Mouse (Mus musculus) kidney, embryonic 14.5 days (tissue): ENCODE results near the gene Letmd1. TPM values are rescaled to one million over a fixed set of nuclear protein-coding genes. Genes with fewer than 3 reads are reported as not detected.

Experiments
- ATAC-seq: fragments of 200-750 bp; cut with Nextera tagmentation; 2 replicates; pipeline ENCODE4 v1.8.0; 2017; ENCODE audit warnings: moderate number of reproducible peaks, mild to moderate bottlenecking, moderate TSS enrichment, moderate library complexity; ENCODE audit not compliant: low FRiP score, low TSS enrichment
- H3K27ac ChIP-seq: fragments of 300-500 bp; sonication (generic); 2 replicates; pipeline ENCODE4 v1.5.1; 2014; ENCODE audit warnings: low read depth, mild to moderate bottlenecking, low read length, moderate library complexity, mixed read lengths
- H3K27me3 ChIP-seq: fragments of 300-500 bp; sonication (generic); 2 replicates; pipeline ENCODE4 v1.6.1; 2014; ENCODE audit warnings: mild to moderate bottlenecking, low read length; ENCODE audit not compliant: control insufficient read depth, insufficient read depth
- H3K36me3 ChIP-seq: fragments of 300-500 bp; sonication (generic); 2 replicates; pipeline ENCODE4 v1.6.1; 2014; ENCODE audit warnings: low read length, mixed read lengths; ENCODE audit not compliant: control insufficient read depth, insufficient read depth
- H3K4me1 ChIP-seq: fragments of 300-500 bp; sonication (generic); 2 replicates; pipeline ENCODE4 v1.6.1; 2014; ENCODE audit warnings: low read length, mixed read lengths; ENCODE audit not compliant: control insufficient read depth, insufficient read depth
- H3K4me2 ChIP-seq: fragments of 300-500 bp; sonication (generic); replicated peaks from 2 replicates; pipeline ENCODE4 v1.6.1; 2014; ENCODE audit warnings: low read depth, mild to moderate bottlenecking, low read length
- H3K4me3 ChIP-seq: fragments of 300-500 bp; sonication (generic); 2 replicates; pipeline ENCODE4 v1.5.1; 2014; ENCODE audit warnings: mild to moderate bottlenecking, low read length
- H3K9ac ChIP-seq: fragments of 300-500 bp; sonication (generic); 2 replicates; pipeline ENCODE4 v1.6.1; 2014; ENCODE audit warnings: low read depth, mild to moderate bottlenecking, low read length, moderate library complexity
- H3K9me3 ChIP-seq: fragments of 300-500 bp; sonication (generic); 2 replicates; pipeline ENCODE4 v1.6.1; 2016; ENCODE audit warnings: low read length; ENCODE audit not compliant: control insufficient read depth
- WGBS: fragments of 180-500 bp; shearing (Covaris S2); extraction: QIAGEN DNeasy Blood & Tissue Kit; methylation state at CpG from one replicate; pipeline ENCODE4 v1.1.7; 2014; 5-methylcytosine and 5-hydroxymethylcytosine counted together
- polyA plus RNA-seq: library from polyadenylated mRNA; unstranded; fragments of >200 nt; fragmentation: Nextera tagmentation; extraction: Ambion mirVana; gene quantifications from 2 replicates; pipeline ENCODE4 v1.2.1, GENCODE M21; 2014

The Letmd1 gene
- polyA plus RNA-seq, 1 experiment from 2014 or later, result 25.4 TPM

DNA sequence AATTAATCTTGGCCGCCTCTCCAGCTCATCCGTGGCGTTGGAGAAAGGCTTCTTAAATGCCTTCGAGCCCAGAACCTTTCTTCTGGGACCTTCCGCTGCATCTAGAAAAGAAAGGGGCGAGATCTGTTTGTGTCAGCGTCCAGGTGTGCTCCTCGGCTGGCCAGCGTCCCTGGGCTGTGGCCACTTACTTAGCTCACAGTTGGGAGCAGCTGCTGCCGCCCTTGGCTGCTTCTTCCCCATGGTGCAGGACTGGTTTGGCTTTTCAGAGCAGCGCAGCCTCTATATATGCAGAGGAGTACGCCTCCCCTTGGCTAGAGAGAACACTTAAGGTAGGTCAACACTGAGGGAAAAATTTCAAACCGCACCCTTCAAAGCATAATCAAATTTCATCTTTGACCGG, 44.9 kb upstream of the Letmd1 start:
- Histone ChIP-seq H3K27me3 (0 out of 2 replicates have a peak, but pooled peaks cover 6% of the 10 kb centered on the region), H3K36me3 (no peaks in the 10 kb centered on the region), H3K4me2 (peak overlapping the region; percentile 96), H3K4me1 (peaks cover 37% of the 10 kb centered on the region; the same call in 1 of the 2 replicates), H3K9ac (peak overlapping the region; percentile 56; the same call in 1 of the 2 replicates), H3K9me3 (no peaks in the 10 kb centered on the region), H3K4me3 (peak overlapping the region; percentile 94), H3K27ac (peak overlapping the region; percentile 1; the same call in 1 of the 2 replicates)
- WGBS, result 4% methylated on average over 14 of the region's 14 CpGs
- ATAC-seq, result no peak

DNA sequence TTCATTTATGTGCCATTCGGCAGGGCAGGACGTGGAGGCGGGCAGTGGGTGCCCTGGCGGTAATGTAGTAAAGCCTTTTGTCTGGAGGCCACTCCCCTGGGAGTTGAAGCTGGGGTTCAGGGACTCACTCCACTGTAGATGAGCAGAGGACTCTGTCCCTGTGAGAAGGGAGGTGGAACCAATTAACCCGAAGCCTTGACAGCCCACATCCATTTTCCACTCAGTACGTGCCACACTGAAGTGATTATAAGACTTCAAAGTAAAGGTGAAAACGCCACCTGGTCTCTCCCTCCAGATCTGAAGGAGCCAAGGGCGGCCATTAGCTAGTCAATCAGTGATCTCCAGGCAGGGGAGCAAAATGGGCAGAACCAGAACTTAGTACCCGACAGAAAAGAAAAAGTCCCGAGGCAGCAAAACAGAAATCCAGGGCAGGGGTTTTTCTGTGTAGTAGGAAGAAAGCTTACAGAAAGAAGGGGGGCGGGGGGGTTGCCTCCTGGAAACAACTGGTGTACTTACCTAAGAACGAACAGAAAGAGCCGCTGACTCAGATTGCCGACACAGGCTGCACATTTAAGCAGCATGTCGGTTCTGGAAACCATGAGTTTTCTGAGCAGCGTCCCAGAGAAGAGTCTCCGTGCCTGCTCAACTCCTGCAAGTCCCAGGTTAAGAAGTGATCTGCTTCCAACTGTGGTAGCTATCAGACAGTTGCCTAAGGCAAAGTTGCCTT, 44.3 kb upstream of the Letmd1 start, which contains the start of gene Slc11a2:
Gene Slc11a2 (minus strand): TSS at position 677 of the 727 bp plus-strand sequence.
- Histone ChIP-seq H3K36me3 (no peaks in the 10 kb centered on the region), H3K4me2 (peak within 1 kb of the TSS; percentile 96), H3K27me3 (0 out of 2 replicates have a peak, but pooled peaks cover 6% of the 10 kb centered on the region), H3K27ac (peak within 1 kb of the TSS; percentile 1; the same call in 1 of the 2 replicates), H3K9me3 (no peaks in the 10 kb centered on the region), H3K9ac (peak within 1 kb of the TSS; percentile 56; the same call in 1 of the 2 replicates), H3K4me3 (peak within 1 kb of the TSS; percentile 94), H3K4me1 (peaks cover 32% of the 10 kb centered on the region; the same call in 1 of the 2 replicates)
- no peak for ATAC-seq
- WGBS, result 17% methylated on average over 17 of the region's 17 CpGs

DNA sequence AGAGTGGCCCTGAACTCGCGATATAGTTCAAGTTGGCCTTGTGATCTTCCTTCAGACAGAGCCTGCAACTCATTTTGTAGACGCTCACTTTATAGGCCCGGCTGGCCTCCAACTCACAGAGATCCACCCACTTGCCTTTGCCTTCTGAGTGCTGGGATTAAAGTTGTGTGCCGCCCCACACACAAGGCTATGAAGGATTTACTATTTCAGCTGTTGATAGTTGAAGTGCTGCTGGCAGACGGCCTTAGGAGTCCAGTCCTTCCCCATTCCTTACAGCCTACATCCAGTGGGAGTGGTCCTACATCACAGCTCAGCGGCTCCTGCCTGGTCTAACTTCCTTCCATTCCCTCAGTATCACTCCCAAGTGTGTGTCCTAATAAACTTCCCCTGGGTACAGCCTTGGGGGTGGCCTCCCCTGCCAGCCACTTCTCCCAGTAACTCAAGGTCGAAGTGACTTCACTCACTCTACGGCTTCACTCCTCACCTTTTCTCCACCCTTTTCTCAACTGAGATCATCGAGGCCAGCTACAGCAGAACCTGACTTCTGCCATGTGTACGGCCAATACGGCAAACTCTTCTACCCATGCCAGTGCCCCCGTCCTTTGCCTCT, 40.4 kb upstream of the Letmd1 start:
- Histone ChIP-seq H3K4me3 (no peak overlapping the region), H3K36me3 (no peaks in the 10 kb centered on the region), H3K4me1 (peaks cover 11% of the 10 kb centered on the region; the same call in 1 of the 2 replicates), H3K9ac (no peak overlapping the region), H3K27me3 (0 out of 2 replicates have a peak, but pooled peaks cover 4% of the 10 kb centered on the region), H3K4me2 (no peak overlapping the region), H3K9me3 (no peaks in the 10 kb centered on the region), H3K27ac (no peak overlapping the region)
- peak; percentile 72; the same call in 1 of the 2 replicates for ATAC-seq
- WGBS, result 63% methylated on average over 13 of the region's 13 CpGs

DNA sequence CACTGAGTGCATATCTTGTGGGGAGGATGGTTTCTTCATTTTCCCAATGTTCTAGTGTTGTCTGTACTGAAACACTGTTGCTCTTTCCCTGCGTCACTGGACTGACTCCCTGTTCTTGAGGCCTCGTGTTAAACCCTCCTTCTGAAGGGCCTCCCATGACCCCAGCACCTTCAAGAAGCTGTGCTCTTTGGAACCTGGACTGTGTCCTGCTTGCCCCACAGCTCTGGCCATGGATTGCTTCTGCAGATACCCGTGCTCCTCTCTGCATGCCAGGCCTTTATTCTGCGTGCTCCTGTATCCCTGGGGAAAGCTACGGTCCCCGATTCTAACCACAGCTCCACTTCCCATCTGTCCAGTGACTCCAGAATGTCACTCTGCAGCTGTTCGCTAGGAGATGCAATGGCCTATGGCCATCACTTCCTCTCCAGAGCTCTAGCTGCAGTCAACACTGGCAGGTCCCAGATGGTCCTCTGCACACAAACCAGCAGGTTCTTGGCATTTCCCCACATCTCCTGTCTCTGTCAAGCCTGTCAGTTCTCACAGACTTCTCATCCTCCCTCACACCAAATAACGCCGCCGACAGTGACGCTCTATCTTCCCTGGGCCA, 38.8 kb upstream of the Letmd1 start:
- no peak for ATAC-seq
- Histone ChIP-seq H3K36me3 (no peaks in the 10 kb centered on the region), H3K27ac (no peak overlapping the region), H3K9me3 (no peaks in the 10 kb centered on the region), H3K9ac (no peak overlapping the region), H3K4me3 (no peak overlapping the region), H3K4me2 (no peak overlapping the region), H3K27me3 (0 out of 2 replicates have a peak, but pooled peaks cover 3% of the 10 kb centered on the region), H3K4me1 (no peaks in the 10 kb centered on the region)
- WGBS, result 60% methylated on average over 11 of the region's 11 CpGs

DNA sequence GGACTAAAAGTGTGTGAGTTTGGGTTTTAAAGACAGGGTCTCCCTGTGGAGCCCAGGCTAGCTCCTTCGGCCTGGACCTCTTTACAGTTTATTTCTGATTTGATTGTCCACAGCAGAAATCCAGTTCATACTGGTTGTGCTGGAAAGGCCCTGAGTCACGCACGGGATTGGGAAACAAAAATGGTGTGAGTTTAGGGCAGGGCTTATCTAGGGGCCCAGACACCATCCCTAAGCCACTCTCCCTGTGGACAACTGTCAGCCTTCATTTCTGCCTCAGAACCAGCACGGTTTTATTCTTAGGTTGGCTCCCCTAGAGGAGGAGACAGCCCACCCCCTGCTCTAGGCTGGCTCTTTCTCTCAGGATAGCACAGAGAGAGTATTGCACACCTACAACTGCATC, 35.6 kb upstream of the Letmd1 start:
- H3K36me3 ChIP-seq, result no peaks in the 10 kb centered on the region
- no peak for ATAC-seq
- H3K27me3 ChIP-seq, result no peaks in the 10 kb centered on the region
- no peaks in the 10 kb centered on the region for H3K9me3 ChIP-seq
- no peak overlapping the region for H3K4me2 ChIP-seq
- H3K4me3 ChIP-seq, result no peak overlapping the region
- WGBS, result 70% methylated on average over 4 of the region's 4 CpGs
- H3K9ac ChIP-seq, result no peak overlapping the region
- no peak overlapping the region for H3K27ac ChIP-seq
- H3K4me1 ChIP-seq, result no peaks in the 10 kb centered on the region

DNA sequence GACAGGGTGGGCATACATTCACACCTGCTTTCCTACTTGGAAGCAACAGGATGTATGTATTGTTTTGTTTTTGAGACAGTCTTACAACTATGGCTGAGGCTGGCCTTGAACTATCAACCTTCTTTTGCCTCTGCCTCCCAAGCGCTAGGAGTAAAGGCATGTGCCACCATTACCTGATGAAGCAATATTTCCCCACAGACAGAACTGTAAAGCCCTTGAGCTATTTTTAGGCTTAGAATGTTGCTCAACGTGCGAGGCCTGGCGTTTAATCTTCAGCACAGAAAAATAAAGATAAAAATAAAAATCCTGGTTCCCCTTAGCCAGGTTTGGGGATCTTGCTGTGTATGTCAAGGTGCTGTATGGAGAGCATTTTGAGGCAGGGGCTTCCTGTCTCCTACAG, 32.7 kb upstream of the Letmd1 start:
- no peak for ATAC-seq
- no peak overlapping the region for H3K4me2 ChIP-seq

DNA sequence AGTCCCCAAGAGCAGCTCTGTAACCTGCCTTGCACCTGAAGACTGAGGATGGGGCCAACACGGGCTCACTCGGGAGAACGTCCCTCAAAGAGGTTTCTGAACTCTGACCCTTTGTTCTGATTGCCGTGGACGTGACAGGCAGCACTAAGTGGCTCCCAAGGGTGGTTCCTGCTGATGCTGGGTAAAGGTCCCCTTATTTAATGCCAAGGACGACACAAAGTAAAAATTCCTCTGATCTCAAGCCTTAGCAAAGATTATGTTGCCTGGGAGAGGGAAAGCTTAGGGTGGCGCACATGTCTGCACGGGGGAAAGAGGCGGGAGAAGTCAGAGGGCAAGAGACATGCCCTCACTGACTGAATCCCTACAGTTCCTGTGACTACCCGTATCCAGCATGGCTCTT, 32.3 kb upstream of the Letmd1 start:
- no peaks in the 10 kb centered on the region for H3K9me3 ChIP-seq
- H3K27me3 ChIP-seq, result no peaks in the 10 kb centered on the region
- no peak for ATAC-seq
- 65% methylated on average over 10 of the region's 10 CpGs for WGBS
- H3K9ac ChIP-seq, result no peak overlapping the region
- no peak overlapping the region for H3K27ac ChIP-seq
- no peak overlapping the region for H3K4me2 ChIP-seq
- no peaks in the 10 kb centered on the region for H3K36me3 ChIP-seq
- H3K4me1 ChIP-seq, result no peaks in the 10 kb centered on the region
- no peak overlapping the region for H3K4me3 ChIP-seq

More for the DNA sequence above, 32.7 kb upstream of the Letmd1 start:
- H3K4me3 ChIP-seq, result no peak overlapping the region
- no peaks in the 10 kb centered on the region for H3K36me3 ChIP-seq
- H3K9me3 ChIP-seq, result no peaks in the 10 kb centered on the region
- H3K27me3 ChIP-seq, result no peaks in the 10 kb centered on the region
- H3K9ac ChIP-seq, result no peak overlapping the region
- H3K4me1 ChIP-seq, result no peaks in the 10 kb centered on the region
- H3K27ac ChIP-seq, result no peak overlapping the region
- 82% methylated on average over 4 of the region's 4 CpGs for WGBS

DNA sequence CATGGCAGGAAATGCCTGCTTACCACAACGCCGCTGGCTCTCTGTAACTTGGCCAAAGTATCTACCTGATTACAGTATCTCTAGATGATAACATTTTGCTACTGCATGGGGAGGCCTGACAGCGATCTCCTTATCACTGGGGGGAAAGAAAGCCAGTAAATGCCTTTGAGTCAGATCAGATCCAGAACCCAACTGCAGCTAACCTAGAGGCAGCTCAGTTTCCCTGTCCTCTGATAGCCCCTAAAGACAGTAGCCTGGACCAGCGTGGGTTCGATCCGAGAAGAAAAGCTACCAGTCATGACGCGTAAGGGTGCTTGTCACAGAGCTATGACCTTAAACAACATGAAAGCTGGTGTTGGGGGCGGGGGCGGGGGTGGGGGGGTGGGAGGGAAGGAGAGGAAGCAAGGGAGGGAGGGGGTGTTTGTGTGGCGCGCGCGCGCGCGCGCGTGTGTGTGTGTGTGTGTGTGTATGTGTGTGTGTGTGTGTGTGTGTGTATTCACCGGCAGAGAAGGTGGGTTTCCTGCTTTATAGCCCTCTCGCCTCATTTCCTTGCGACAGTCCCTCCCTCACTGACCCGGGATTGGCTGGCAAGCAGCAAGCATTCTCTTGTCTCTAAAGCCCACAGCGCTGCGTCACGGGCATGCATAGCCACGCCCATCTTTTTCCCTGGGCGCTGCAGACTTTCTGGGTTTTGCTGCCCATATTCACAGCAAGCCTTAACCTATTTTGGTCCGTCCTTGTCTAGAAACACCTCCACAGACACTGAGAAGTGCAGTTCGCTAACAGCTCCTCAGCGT, 25.5 kb upstream of the Letmd1 start:
- Histone ChIP-seq H3K36me3 (no peaks in the 10 kb centered on the region), H3K27me3 (no peaks in the 10 kb centered on the region), H3K4me2 (peak overlapping the region; percentile 73), H3K9ac (peak overlapping the region; percentile 52), H3K27ac (peak overlapping the region; percentile 79; the same call in 1 of the 2 replicates), H3K4me3 (peak overlapping the region; percentile 43), H3K9me3 (no peaks in the 10 kb centered on the region), H3K4me1 (0 out of 2 replicates have a peak, but pooled peaks cover 6% of the 10 kb centered on the region)
- peak; percentile 97 for ATAC-seq
- WGBS, result 6% methylated on average over 20 of the region's 31 CpGs
